Mouse (Mus musculus) liver, embryonic 11.5 days (tissue): ENCODE measurements around the gene Srgap2. TPM values are rescaled to one million over a fixed set of nuclear protein-coding genes. Genes with fewer than 3 reads are reported as not detected.

Source experiments
- ATAC-seq: fragments of 200-750 bp; cut with Nextera tagmentation; replicated peaks from 2 replicates; pipeline ENCODE4 v1.8.0; 2017; ENCODE audit warnings: moderate number of reproducible peaks, mild to moderate bottlenecking, moderate TSS enrichment, moderate library complexity; ENCODE audit not compliant: low FRiP score
- DNase-seq: peaks from one replicate; pipeline ENCODE4 v3.0.0-alpha.2; 2017; ENCODE audit warnings: low spot score
- H3K27ac ChIP-seq: fragments of 300-500 bp; sonication (generic); 2 replicates; pipeline ENCODE4 v1.5.1; 2014; ENCODE audit warnings: mild to moderate bottlenecking, low read depth, low read length, control low read depth
- H3K27me3 ChIP-seq: fragments of 300-500 bp; sonication (generic); replicated peaks from 2 replicates; pipeline ENCODE4 v1.6.1; 2014; ENCODE audit warnings: low read length, mixed read lengths; ENCODE audit not compliant: control insufficient read depth, insufficient read depth
- H3K36me3 ChIP-seq: fragments of 300-500 bp; sonication (generic); 2 replicates; pipeline ENCODE4 v1.6.1; 2014; ENCODE audit warnings: mild to moderate bottlenecking, low read length, moderate library complexity, mixed read lengths; ENCODE audit not compliant: control insufficient read depth, insufficient read depth
- H3K4me1 ChIP-seq: fragments of 300-500 bp; sonication (generic); replicated peaks from 2 replicates; pipeline ENCODE4 v1.6.1; 2014; ENCODE audit warnings: low read length, mixed read lengths; ENCODE audit not compliant: control insufficient read depth, insufficient read depth
- H3K4me2 ChIP-seq: fragments of 300-500 bp; sonication (generic); 2 replicates; pipeline ENCODE4 v1.6.1; 2014; ENCODE audit warnings: mild to moderate bottlenecking, control low read depth, moderate library complexity
- H3K4me3 ChIP-seq: fragments of 300-500 bp; sonication (generic); 2 replicates; pipeline ENCODE4 v1.5.1; 2014; ENCODE audit warnings: low read depth, low read length, control low read depth
- H3K9ac ChIP-seq: fragments of 300-500 bp; sonication (generic); 2 replicates; pipeline ENCODE4 v1.6.1; 2014; ENCODE audit warnings: low read depth, low read length, control low read depth
- H3K9me3 ChIP-seq: fragments of 300-500 bp; sonication (generic); 2 replicates; pipeline ENCODE4 v1.6.1; 2016; ENCODE audit warnings: low read length, inconsistent platforms, mixed read lengths; ENCODE audit not compliant: control insufficient read depth
- WGBS: fragments of 180-500 bp; shearing (Covaris S2); extraction: QIAGEN DNeasy Blood & Tissue Kit; methylation state at CpG from one replicate; pipeline ENCODE4 v1.1.7; 2014; 5-methylcytosine and 5-hydroxymethylcytosine counted together
- polyA plus RNA-seq: library from polyadenylated mRNA; unstranded; fragments of >200 nt; fragmentation: Nextera tagmentation; extraction: Ambion mirVana; gene quantifications from 2 replicates; pipeline ENCODE4 v1.2.1, GENCODE M21; 2014

Srgap2 gene
- polyA plus RNA-seq, 1 experiment from 2014 or later, result 16.1 TPM

DNA sequence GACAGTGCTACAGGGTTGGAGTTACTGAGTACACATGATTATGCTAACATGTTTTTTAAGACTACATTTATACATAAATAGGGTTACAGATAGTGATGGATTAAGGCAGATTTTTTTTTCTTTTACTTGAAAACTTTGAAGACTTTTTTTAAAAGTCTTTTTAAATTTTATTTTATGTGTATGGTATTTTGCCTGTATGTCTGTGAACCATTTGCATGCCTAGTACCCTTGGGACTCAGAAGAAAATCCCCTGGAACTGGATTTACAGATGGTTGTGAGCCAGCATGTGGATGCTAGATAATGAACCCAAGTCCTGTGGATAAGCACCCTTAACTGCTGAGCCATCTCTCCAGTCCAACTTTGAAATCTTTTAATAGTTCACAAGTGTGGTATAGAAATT, 26.3 kb upstream of the Srgap2 start:
- H3K27me3 ChIP-seq, result no peaks in the 10 kb centered on the region
- no peak overlapping the region for H3K9ac ChIP-seq
- H3K4me3 ChIP-seq, result no peak overlapping the region
- H3K27ac ChIP-seq, result no peak overlapping the region
- DNase-seq (no peak), ATAC-seq (no peak)
- H3K9me3 ChIP-seq, result no peaks in the 10 kb centered on the region
- no peak overlapping the region for H3K4me2 ChIP-seq
- no peaks in the 10 kb centered on the region for H3K4me1 ChIP-seq
- no peaks in the 10 kb centered on the region for H3K36me3 ChIP-seq

DNA sequence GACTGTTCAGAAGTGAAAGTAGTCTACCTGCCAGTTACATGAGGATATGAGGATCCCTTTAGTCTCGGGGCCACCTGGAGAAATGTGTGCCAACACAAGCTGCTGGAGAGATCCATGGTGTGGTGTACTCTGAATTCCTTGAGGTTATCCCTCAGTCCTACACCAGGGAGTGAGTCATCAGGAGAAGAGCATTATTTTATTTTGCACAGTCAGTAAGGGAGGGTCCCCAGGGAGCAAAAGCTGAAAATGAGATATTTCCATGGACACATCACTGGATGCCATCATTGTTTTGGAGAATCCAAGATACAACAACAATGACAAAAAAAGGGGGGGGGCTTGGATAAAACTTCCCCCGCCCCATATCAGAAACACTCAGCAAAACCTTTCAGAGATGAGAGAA, 24.8 kb upstream of the Srgap2 start:
- H3K4me2 ChIP-seq, result no peak overlapping the region
- DNase-seq, result no peak
- ATAC-seq, result no peak
- no peaks in the 10 kb centered on the region for H3K36me3 ChIP-seq
- H3K4me1 ChIP-seq, result no peaks in the 10 kb centered on the region
- no peak overlapping the region for H3K9ac ChIP-seq
- no peak overlapping the region for H3K27ac ChIP-seq
- no peaks in the 10 kb centered on the region for H3K9me3 ChIP-seq
- H3K4me3 ChIP-seq, result no peak overlapping the region
- WGBS, result 79% methylated on average over 2 of the region's 2 CpGs
- H3K27me3 ChIP-seq, result no peaks in the 10 kb centered on the region

DNA sequence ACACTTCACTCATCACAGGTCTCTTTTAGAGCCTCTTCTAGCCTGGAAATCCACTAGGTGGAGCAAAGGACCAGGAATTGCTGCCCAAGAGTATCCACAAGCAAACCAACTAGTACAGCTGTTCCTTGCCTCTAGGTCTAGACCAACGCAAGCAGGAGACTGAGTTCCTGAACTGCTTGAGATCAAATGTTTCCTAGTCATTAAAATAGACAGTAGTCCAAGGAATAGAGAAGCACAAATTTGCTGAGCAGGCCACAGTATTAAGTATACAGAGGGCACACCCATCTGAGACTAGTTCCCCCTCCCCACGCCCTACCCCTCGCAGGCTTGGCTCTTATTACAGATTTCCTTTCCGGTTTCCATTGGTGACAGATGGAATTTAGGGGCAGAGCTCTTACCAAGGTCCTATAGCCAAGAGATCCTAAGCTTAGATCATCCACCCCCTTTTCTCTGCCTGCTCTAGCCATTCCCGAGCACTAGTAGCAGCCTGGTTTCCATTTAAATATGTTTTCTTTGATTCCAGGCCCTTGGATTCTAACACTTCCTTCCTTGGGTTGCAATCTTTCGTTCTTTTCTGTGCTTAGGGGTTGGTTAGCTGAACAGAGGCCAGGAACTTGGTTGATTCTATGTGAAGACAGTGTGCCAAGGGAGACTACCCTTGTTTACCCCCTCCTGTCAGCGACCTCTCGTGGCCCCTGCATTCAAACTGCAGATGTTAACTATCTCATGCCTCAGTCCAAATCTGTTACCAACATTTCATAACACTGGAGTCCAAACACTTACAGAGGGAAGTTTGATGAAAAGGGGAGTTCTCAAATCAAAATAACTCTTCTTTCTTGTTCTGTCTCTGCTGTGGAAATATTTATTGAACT, 21.6 kb upstream of the Srgap2 start:
- no peak for DNase-seq
- Histone ChIP-seq H3K27ac (no peak overlapping the region), H3K9me3 (no peaks in the 10 kb centered on the region), H3K36me3 (no peaks in the 10 kb centered on the region), H3K9ac (no peak overlapping the region), H3K4me2 (no peak overlapping the region), H3K27me3 (no peaks in the 10 kb centered on the region), H3K4me3 (no peak overlapping the region), H3K4me1 (no peaks in the 10 kb centered on the region)
- no peak for ATAC-seq
- 48% methylated on average over 8 of the region's 8 CpGs for WGBS

DNA sequence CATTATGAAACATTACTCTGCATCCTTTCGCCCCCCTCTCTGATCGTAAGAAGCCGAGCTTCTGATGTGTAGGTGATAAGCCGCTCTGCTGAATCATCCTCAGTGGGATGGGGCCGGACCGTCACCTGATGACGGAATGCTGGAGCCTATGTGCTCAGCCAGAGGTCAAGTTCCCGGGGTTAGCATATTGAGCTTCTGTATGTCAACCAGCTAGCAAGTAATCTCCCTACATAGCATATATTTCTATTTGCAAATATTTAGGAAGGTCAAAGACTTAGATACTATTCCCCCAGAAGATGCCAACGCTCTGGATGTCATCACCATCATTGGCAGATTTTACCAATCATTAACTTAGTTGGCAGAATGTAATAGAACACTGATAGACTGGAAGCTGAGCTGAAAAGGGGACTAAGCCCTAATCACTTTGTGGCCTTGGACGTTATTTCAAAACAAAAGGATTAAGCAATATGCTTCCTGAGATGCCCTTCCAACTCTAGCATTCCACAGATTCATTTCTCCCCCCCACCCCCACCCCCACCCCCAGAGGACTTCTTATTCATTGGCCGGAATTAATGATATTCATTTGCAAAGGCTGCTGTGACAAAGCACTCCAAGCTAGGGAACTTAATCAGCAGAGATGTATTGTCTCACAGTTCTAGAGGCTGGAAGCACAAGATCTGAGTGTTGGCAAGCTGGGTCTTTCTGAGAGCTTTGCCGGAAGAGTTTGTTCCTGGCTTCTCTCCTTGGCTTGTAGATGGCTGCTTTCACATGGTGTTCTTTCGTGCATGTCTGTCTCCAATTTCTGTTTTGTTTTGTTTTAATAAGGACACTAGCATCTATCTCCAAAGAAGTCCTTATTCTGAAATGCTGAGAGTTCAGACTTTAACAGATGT, 19.9 kb upstream of the Srgap2 start:
- no peak for ATAC-seq
- no peak overlapping the region for H3K27ac ChIP-seq
- no peak for DNase-seq
- H3K36me3 ChIP-seq, result no peaks in the 10 kb centered on the region
- no peaks in the 10 kb centered on the region for H3K9me3 ChIP-seq
- no peaks in the 10 kb centered on the region for H3K27me3 ChIP-seq
- no peak overlapping the region for H3K4me2 ChIP-seq
- no peaks in the 10 kb centered on the region for H3K4me1 ChIP-seq
- no peak overlapping the region for H3K4me3 ChIP-seq
- 67% methylated on average over 13 of the region's 13 CpGs for WGBS
- H3K9ac ChIP-seq, result no peak overlapping the region

DNA sequence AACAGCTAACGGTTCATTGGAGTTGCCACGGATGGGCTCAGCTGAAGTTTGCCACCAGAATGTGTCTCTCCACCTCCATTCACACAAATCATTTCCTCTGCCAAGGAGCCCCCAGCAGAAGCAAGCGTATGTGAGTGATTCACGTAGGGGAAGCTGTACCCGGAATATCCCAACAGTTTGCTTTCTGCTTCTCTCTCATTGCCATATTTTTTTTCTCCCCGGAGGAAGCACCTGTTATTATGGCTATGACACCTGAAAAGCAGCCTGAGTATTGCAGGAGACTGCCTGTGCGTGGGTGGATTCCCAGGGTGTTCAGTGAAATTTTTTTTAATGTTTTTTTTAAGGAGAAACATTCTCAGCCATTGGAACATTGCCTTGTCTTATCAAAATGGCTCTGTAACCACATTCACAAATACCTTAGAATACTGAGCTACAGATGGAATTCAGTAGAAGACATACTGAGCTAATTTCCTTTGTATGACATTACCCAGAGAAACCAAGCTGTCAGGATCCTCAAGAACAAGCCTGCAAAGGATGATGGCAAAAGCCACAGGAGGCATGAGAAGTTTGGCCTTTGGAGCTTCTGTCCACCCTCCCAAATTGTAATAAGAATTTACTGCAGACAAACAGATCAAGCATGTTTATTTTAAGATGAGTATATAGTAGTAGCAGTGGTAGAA, 16.9 kb upstream of the Srgap2 start:
- Histone ChIP-seq H3K36me3 (no peaks in the 10 kb centered on the region), H3K9me3 (no peaks in the 10 kb centered on the region), H3K27me3 (no peaks in the 10 kb centered on the region), H3K27ac (no peak overlapping the region), H3K4me2 (no peak overlapping the region), H3K4me3 (no peak overlapping the region), H3K4me1 (no peaks in the 10 kb centered on the region), H3K9ac (no peak overlapping the region)
- no peak for ATAC-seq
- no peak for DNase-seq
- 88% methylated on average over 7 of the region's 7 CpGs for WGBS

DNA sequence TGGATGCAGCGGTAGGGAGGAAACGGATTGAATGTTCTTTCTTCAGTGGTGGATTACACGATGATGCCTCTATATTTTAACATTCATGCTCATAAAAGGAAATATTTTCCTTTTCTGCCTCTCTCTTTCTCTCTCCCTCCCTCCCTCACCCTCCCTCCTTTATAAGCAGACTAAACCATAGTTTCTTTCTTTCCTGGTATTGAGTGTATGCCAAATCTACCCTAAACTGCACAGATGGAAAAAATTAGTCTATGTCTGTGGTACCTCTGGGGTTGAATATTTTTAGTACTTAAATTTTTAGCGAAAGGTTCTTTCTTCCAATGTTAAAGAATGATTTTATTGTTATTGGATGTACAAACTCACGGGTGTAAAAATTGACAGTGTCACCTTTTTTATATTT, 14.8 kb upstream of the Srgap2 start:
- Histone ChIP-seq H3K36me3 (no peaks in the 10 kb centered on the region), H3K4me3 (no peak overlapping the region), H3K27ac (no peak overlapping the region), H3K4me1 (no peaks in the 10 kb centered on the region), H3K4me2 (no peak overlapping the region), H3K9me3 (no peaks in the 10 kb centered on the region), H3K27me3 (no peaks in the 10 kb centered on the region), H3K9ac (no peak overlapping the region)
- ATAC-seq, result no peak
- no peak for DNase-seq
- 89% methylated on average over 5 of the region's 5 CpGs for WGBS

DNA sequence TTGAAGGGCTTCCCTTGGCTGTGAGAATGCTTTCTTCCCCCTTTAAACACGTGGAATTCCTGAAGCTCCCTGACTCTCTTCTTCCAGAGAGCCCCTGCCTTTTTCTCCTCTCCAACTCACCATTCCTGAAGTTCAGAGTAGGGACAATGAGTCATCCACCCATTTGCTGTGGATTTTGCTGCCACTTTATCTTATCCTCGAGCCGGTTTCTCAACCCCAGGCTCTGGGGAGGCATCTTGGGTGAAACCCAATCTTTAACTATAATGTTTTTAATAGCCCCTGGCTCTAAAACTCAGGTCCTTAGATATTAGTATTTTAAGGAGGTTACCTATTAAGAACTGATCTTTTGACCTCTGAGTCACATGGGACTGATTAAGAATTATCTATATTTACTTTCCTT, 14.3 kb upstream of the Srgap2 start:
- ATAC-seq (no peak), DNase-seq (no peak)
- Histone ChIP-seq H3K36me3 (no peaks in the 10 kb centered on the region), H3K27me3 (no peaks in the 10 kb centered on the region), H3K27ac (no peak overlapping the region), H3K4me2 (no peak overlapping the region), H3K4me1 (no peaks in the 10 kb centered on the region), H3K9me3 (no peaks in the 10 kb centered on the region), H3K9ac (no peak overlapping the region), H3K4me3 (no peak overlapping the region)
- WGBS, result 57% methylated on average over 3 of the region's 3 CpGs

DNA sequence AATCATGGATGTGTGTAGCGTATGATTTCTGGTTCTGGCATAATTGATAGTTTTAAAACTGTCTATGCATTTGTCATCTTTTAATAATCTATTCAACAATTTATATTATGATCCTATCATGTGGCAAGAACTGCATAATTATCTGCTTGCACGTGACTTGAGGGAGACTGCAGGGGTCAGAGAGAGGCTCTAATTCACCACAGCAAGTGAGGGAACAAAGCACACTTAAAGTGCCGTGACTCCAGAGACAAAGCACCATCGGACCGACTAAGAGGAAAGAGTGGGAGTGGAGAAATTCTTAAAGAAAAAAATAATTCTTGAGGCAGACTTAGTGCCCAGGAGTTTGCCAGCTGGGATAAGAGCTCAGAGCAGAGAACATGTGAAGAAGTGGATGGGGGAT, 13.6 kb upstream of the Srgap2 start:
- Histone ChIP-seq H3K9me3 (no peaks in the 10 kb centered on the region), H3K36me3 (no peaks in the 10 kb centered on the region), H3K4me1 (no peaks in the 10 kb centered on the region), H3K27ac (no peak overlapping the region), H3K9ac (no peak overlapping the region), H3K4me3 (no peak overlapping the region), H3K27me3 (no peaks in the 10 kb centered on the region), H3K4me2 (no peak overlapping the region)
- WGBS, result 84% methylated on average over 5 of the region's 5 CpGs
- no peak for ATAC-seq
- DNase-seq, result no peak
